Mouse (Mus musculus): ENCODE results near the gene Epha3. TPM values are rescaled to one million over a fixed set of nuclear protein-coding genes. Genes with fewer than 3 reads are reported as not detected.
A peak's percentile ranks its signal among the peaks of the same experiment; 100 is the strongest.

Epha3 gene
- polyA plus RNA-seq, 1 experiment from 2014 or later: 79.3 TPM

- H3K9ac ChIP-seq (ENCODE audit: low read length): no peak overlapping the region
- H3K4me3 ChIP-seq (ENCODE audit: low read depth, low read length): no peak overlapping the region
- WGBS: 35% methylated on average over 1 of the region's 1 CpGs
- no peaks in the 10 kb centered on the region for H3K4me1 ChIP-seq (replicated peaks; ENCODE audit: control insufficient read depth, insufficient read depth, low read length)
- no peak overlapping the region for H3K27ac ChIP-seq (ENCODE audit: low read depth, low read length)
- ATAC-seq (replicated peaks; ENCODE audit: low FRiP score): no peak
- DNase-seq (ENCODE audit: low spot score): no peak
- H3K9me3 ChIP-seq (ENCODE audit: control insufficient read depth, low read length): no peaks in the 10 kb centered on the region
- H3K36me3 ChIP-seq (ENCODE audit: control insufficient read depth, insufficient read depth, low read length): no peaks in the 10 kb centered on the region
- no peak overlapping the region for H3K4me2 ChIP-seq (ENCODE audit: low read depth, low read length, severe bottlenecking)
- no peaks in the 10 kb centered on the region for H3K27me3 ChIP-seq (ENCODE audit: control insufficient read depth, insufficient read depth, low read length)
These were observed 86.2 kb downstream of the Epha3 start for GRCm38 (mm10) chr16:63777811-63778210.

DNA sequence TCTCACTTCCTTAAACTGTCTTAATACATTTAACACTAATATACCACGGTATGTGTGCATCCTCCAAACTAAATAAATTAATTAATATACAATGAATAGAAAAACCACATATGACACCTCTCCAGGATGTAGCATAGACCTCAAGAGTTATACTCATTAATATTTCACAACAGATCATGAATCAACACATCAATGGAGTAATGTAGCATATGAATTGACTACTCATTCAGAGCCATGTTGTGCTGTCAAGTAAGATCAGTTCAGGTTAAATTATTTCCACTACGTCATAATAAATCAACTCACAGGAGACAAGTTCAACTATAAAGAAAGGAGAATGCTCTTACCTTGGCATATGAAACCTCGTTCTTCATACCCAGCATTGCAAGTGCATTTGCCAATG lies 91.4 kb downstream of the Epha3 start:
- DNase-seq (ENCODE audit: low spot score) (no peak), ATAC-seq (replicated peaks; ENCODE audit: low FRiP score) (no peak)
- Histone ChIP-seq H3K27ac (ENCODE audit: low read depth, low read length) (no peak overlapping the region), H3K9me3 (ENCODE audit: control insufficient read depth, low read length) (no peaks in the 10 kb centered on the region), H3K4me3 (ENCODE audit: low read depth, low read length) (no peak overlapping the region), H3K27me3 (ENCODE audit: control insufficient read depth, insufficient read depth, low read length) (no peaks in the 10 kb centered on the region), H3K36me3 (ENCODE audit: control insufficient read depth, insufficient read depth, low read length) (no peaks in the 10 kb centered on the region), H3K9ac (ENCODE audit: low read length) (no peak overlapping the region), H3K4me2 (ENCODE audit: low read depth, low read length, severe bottlenecking) (no peak overlapping the region), H3K4me1 (replicated peaks; ENCODE audit: control insufficient read depth, insufficient read depth, low read length) (no peaks in the 10 kb centered on the region)
- 92% methylated on average over 3 of the region's 3 CpGs for WGBS

- H3K27me3 ChIP-seq (ENCODE audit: control insufficient read depth, insufficient read depth, low read length): no peaks in the 10 kb centered on the region
- no peaks in the 10 kb centered on the region for H3K9me3 ChIP-seq (ENCODE audit: control insufficient read depth, low read length)
- DNase-seq (ENCODE audit: low spot score) (no peak), ATAC-seq (replicated peaks; ENCODE audit: low FRiP score) (no peak)
- H3K27ac ChIP-seq (ENCODE audit: low read depth, low read length): no peak overlapping the region
- WGBS: 93% methylated on average over 5 of the region's 5 CpGs
- no peak overlapping the region for H3K4me2 ChIP-seq (ENCODE audit: low read depth, low read length, severe bottlenecking)
- no peaks in the 10 kb centered on the region for H3K36me3 ChIP-seq (ENCODE audit: control insufficient read depth, insufficient read depth, low read length)
- no peak overlapping the region for H3K4me3 ChIP-seq (ENCODE audit: low read depth, low read length)
- H3K4me1 ChIP-seq (replicated peaks; ENCODE audit: control insufficient read depth, insufficient read depth, low read length): no peaks in the 10 kb centered on the region
- H3K9ac ChIP-seq (ENCODE audit: low read length): no peak overlapping the region
These were observed 96.4 kb downstream of the Epha3 start for GRCm38 (mm10) chr16:63767589-63767988.

GRCm38 (mm10) chr16:63761177-63761576 lies 102.8 kb downstream of the Epha3 start:
- Histone ChIP-seq H3K27me3 (ENCODE audit: control insufficient read depth, insufficient read depth, low read length) (no peaks in the 10 kb centered on the region), H3K9me3 (ENCODE audit: control insufficient read depth, low read length) (no peaks in the 10 kb centered on the region), H3K27ac (ENCODE audit: low read depth, low read length) (no peak overlapping the region), H3K4me2 (ENCODE audit: low read depth, low read length, severe bottlenecking) (no peak overlapping the region), H3K36me3 (ENCODE audit: control insufficient read depth, insufficient read depth, low read length) (no peaks in the 10 kb centered on the region), H3K9ac (ENCODE audit: low read length) (no peak overlapping the region), H3K4me1 (replicated peaks; ENCODE audit: control insufficient read depth, insufficient read depth, low read length) (no peaks in the 10 kb centered on the region), H3K4me3 (ENCODE audit: low read depth, low read length) (no peak overlapping the region)
- WGBS: 69% methylated on average over 4 of the region's 4 CpGs
- DNase-seq (ENCODE audit: low spot score) (no peak), ATAC-seq (replicated peaks; ENCODE audit: low FRiP score) (0 out of 2 replicates have a peak, but pooled peaks have one; percentile 36)

- no peak for DNase-seq (ENCODE audit: low spot score)
- Histone ChIP-seq H3K4me1 (replicated peaks; ENCODE audit: control insufficient read depth, insufficient read depth, low read length) (no peaks in the 10 kb centered on the region), H3K27me3 (ENCODE audit: control insufficient read depth, insufficient read depth, low read length) (no peaks in the 10 kb centered on the region), H3K4me3 (ENCODE audit: low read depth, low read length) (no peak overlapping the region), H3K27ac (ENCODE audit: low read depth, low read length) (no peak overlapping the region), H3K4me2 (ENCODE audit: low read depth, low read length, severe bottlenecking) (no peak overlapping the region), H3K9ac (ENCODE audit: low read length) (no peak overlapping the region), H3K9me3 (ENCODE audit: control insufficient read depth, low read length) (no peaks in the 10 kb centered on the region), H3K36me3 (ENCODE audit: control insufficient read depth, insufficient read depth, low read length) (no peaks in the 10 kb centered on the region)
- 39% methylated on average over 2 of the region's 2 CpGs for WGBS
- no peak for ATAC-seq (replicated peaks; ENCODE audit: low FRiP score)
These were observed 103.9 kb downstream of the Epha3 start for GRCm38 (mm10) chr16:63760112-63760511.

DNA sequence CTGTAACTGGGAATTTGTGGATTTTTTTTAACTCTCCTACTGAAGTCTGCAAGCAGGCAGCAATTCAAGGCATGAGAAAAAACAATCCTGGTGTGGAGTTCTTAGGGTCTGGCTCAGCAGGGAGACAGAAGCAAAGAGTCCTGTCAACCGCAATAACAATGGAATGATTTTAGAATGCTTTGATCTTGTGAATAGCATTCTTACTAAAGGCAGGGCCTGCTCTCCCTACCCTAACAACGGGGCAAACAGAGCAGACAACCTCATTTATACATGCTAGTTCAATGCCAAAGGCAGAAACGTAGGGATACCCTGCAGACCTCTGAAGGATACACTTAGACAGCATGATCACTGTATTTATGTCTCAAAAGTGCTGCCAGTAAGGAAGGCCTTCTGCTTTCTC lies 110.9 kb downstream of the Epha3 start:
- no peak for DNase-seq (ENCODE audit: low spot score)
- no peak overlapping the region for H3K9ac ChIP-seq (ENCODE audit: low read length)
- peak overlapping the region; percentile 41; the same call in 1 of the 2 replicates for H3K27ac ChIP-seq (ENCODE audit: low read depth, low read length)
- H3K36me3 ChIP-seq (ENCODE audit: control insufficient read depth, insufficient read depth, low read length): no peaks in the 10 kb centered on the region
- H3K4me1 ChIP-seq (replicated peaks; ENCODE audit: control insufficient read depth, insufficient read depth, low read length): peaks cover 5% of the 10 kb centered on the region
- no peak overlapping the region for H3K4me3 ChIP-seq (ENCODE audit: low read depth, low read length)
- H3K27me3 ChIP-seq (ENCODE audit: control insufficient read depth, insufficient read depth, low read length): no peaks in the 10 kb centered on the region
- H3K9me3 ChIP-seq (ENCODE audit: control insufficient read depth, low read length): no peaks in the 10 kb centered on the region
- ATAC-seq (replicated peaks; ENCODE audit: low FRiP score): peak; percentile 85
- WGBS: 1% methylated on average over 3 of the region's 3 CpGs
- H3K4me2 ChIP-seq (ENCODE audit: low read depth, low read length, severe bottlenecking): no peak overlapping the region

- peak; percentile 80 for ATAC-seq (replicated peaks; ENCODE audit: low FRiP score)
- WGBS: 12% methylated on average over 2 of the region's 2 CpGs
- peak overlapping the region; percentile 53 for H3K27ac ChIP-seq (ENCODE audit: low read depth, low read length)
- H3K9ac ChIP-seq (ENCODE audit: low read length): no peak overlapping the region
- no peak overlapping the region for H3K4me2 ChIP-seq (ENCODE audit: low read depth, low read length, severe bottlenecking)
- H3K9me3 ChIP-seq (ENCODE audit: control insufficient read depth, low read length): no peaks in the 10 kb centered on the region
- H3K4me1 ChIP-seq (replicated peaks; ENCODE audit: control insufficient read depth, insufficient read depth, low read length): peaks cover 5% of the 10 kb centered on the region
- no peak overlapping the region for H3K4me3 ChIP-seq (ENCODE audit: low read depth, low read length)
- no peaks in the 10 kb centered on the region for H3K27me3 ChIP-seq (ENCODE audit: control insufficient read depth, insufficient read depth, low read length)
- H3K36me3 ChIP-seq (ENCODE audit: control insufficient read depth, insufficient read depth, low read length): no peaks in the 10 kb centered on the region
- DNase-seq (ENCODE audit: low spot score): no peak
These were observed 116.2 kb downstream of the Epha3 start for GRCm38 (mm10) chr16:63747817-63748216.

DNA sequence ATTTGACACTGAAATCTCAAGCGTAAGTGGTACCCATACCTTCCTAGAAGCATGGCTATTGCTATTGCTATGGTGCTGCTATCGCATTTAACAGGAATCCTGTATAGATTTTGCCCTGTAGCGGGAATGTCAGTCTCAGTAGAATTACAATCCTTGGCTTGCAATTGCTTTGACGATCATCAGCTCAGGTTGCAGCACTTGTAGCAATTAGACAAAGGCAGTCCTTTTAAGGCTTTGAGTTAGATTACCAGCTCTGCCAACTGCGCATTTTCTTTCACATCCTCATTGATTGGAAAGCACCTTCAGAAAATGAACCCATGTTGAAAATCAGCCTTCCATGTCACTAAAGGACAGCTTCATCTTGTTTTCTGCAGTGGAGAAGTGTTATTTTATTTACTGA lies 118.5 kb downstream of the Epha3 start:
- no peak for DNase-seq (ENCODE audit: low spot score)
- Histone ChIP-seq H3K4me2 (ENCODE audit: low read depth, low read length, severe bottlenecking) (no peak overlapping the region), H3K36me3 (ENCODE audit: control insufficient read depth, insufficient read depth, low read length) (no peaks in the 10 kb centered on the region), H3K9me3 (ENCODE audit: control insufficient read depth, low read length) (no peaks in the 10 kb centered on the region), H3K4me1 (replicated peaks; ENCODE audit: control insufficient read depth, insufficient read depth, low read length) (peaks cover 5% of the 10 kb centered on the region), H3K9ac (ENCODE audit: low read length) (no peak overlapping the region), H3K27me3 (ENCODE audit: control insufficient read depth, insufficient read depth, low read length) (no peaks in the 10 kb centered on the region), H3K27ac (ENCODE audit: low read depth, low read length) (no peak overlapping the region), H3K4me3 (ENCODE audit: low read depth, low read length) (no peak overlapping the region)
- WGBS: 27% methylated on average over 5 of the region's 5 CpGs
- no peak for ATAC-seq (replicated peaks; ENCODE audit: low FRiP score)

DNA sequence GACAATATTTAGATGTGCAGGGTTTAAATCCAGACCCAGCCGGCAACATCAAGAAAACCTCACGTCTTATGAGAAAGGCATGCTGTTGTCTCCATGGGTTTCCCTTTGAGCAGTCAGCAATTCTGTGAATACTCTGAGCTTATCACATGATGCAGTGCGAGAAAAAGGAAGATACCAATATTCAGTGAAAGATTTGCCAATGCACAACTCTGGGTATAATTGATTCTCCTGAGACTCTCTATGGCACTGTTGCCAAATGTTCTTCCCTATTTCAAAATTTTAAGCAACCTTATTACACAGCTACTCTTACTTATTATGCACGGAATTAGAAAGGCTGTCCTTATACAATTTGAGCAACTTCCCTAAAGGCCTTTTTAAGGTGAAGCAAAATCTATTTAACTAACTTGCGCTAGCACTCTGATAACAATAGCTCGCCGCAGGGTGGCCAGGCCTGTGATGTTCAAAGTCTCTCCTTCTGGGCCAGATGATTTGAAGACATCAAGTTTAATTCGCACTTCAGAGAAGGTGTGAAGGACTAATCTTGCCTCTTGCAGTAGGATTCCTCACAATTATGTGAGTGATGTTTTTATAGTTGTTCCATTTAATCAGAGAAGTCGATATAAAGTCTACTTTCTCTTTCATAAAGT lies 120.6 kb downstream of the Epha3 start:
- no peak overlapping the region for H3K4me2 ChIP-seq (ENCODE audit: low read depth, low read length, severe bottlenecking)
- peaks cover 5% of the 10 kb centered on the region for H3K4me1 ChIP-seq (replicated peaks; ENCODE audit: control insufficient read depth, insufficient read depth, low read length)
- no peak overlapping the region for H3K9ac ChIP-seq (ENCODE audit: low read length)
- DNase-seq (ENCODE audit: low spot score): no peak
- no peaks in the 10 kb centered on the region for H3K9me3 ChIP-seq (ENCODE audit: control insufficient read depth, low read length)
- ATAC-seq (replicated peaks; ENCODE audit: low FRiP score): 0 out of 2 replicates have a peak, but pooled peaks have one; percentile 13
- H3K27ac ChIP-seq (ENCODE audit: low read depth, low read length): peak overlapping the region; percentile 46; the same call in 1 of the 2 replicates
- H3K27me3 ChIP-seq (ENCODE audit: control insufficient read depth, insufficient read depth, low read length): no peaks in the 10 kb centered on the region
- H3K4me3 ChIP-seq (ENCODE audit: low read depth, low read length): no peak overlapping the region
- WGBS: 57% methylated on average over 9 of the region's 9 CpGs
- H3K36me3 ChIP-seq (ENCODE audit: control insufficient read depth, insufficient read depth, low read length): no peaks in the 10 kb centered on the region

Measured in forebrain, embryonic 11.5 days (tissue).